Mouse (Mus musculus): Measurements from ENCODE around the gene Klhl11. TPM values are rescaled to one million over a fixed set of nuclear protein-coding genes. Genes with fewer than 3 reads are reported as not detected.
A peak's percentile ranks its signal among the peaks of the same experiment; 100 is the strongest.

Gene Klhl11
- polyA plus RNA-seq, 1 experiment from 2014 or later = 12.6 TPM

- Histone ChIP-seq H3K4me3 (no peak overlapping the region), H3K4me2 (replicated peaks) (no peak overlapping the region), H3K27ac (no peak overlapping the region), H3K9me3 (no peaks in the 10 kb centered on the region), H3K9ac (no peak overlapping the region), H3K4me1 (no peaks in the 10 kb centered on the region), H3K36me3 (peaks cover 90% of the 10 kb centered on the region), H3K27me3 (no peaks in the 10 kb centered on the region)
- ATAC-seq (ENCODE audit: low FRiP score, low read depth) = no peak
- WGBS = 87% methylated on average over 3 of the region's 3 CpGs
These were observed 45.7 kb downstream of the Klhl11 start for GRCm38 (mm10) chr11:100426820-100427219.

GRCm38 (mm10) chr11:100425851-100426250 lies 46.7 kb downstream of the Klhl11 start:
- Histone ChIP-seq H3K4me1 (no peaks in the 10 kb centered on the region), H3K9me3 (no peaks in the 10 kb centered on the region), H3K27me3 (no peaks in the 10 kb centered on the region), H3K4me3 (no peak overlapping the region), H3K27ac (peak overlapping the region; percentile 8; the same call in 1 of the 2 replicates), H3K4me2 (replicated peaks) (no peak overlapping the region), H3K36me3 (peaks cover 92% of the 10 kb centered on the region), H3K9ac (no peak overlapping the region)
- 27% methylated on average over 7 of the region's 7 CpGs for WGBS
- ATAC-seq (ENCODE audit: low FRiP score, low read depth) = no peak

GRCm38 (mm10) chr11:100423836-100424235 lies 48.7 kb downstream of the Klhl11 start:
- WGBS = 92% methylated on average over 7 of the region's 7 CpGs
- no peak overlapping the region for H3K4me2 ChIP-seq (replicated peaks)
- H3K4me1 ChIP-seq = no peaks in the 10 kb centered on the region
- H3K27ac ChIP-seq = no peak overlapping the region
- H3K27me3 ChIP-seq = no peaks in the 10 kb centered on the region
- H3K9me3 ChIP-seq = no peaks in the 10 kb centered on the region
- ATAC-seq (ENCODE audit: low FRiP score, low read depth) = no peak
- no peak overlapping the region for H3K4me3 ChIP-seq
- peaks cover 87% of the 10 kb centered on the region for H3K36me3 ChIP-seq
- 0 out of 2 replicates have a peak overlapping the region, but pooled peaks have one; percentile 19 for H3K9ac ChIP-seq

GRCm38 (mm10) chr11:100421537-100421936 lies 51.0 kb downstream of the Klhl11 start:
- no peak overlapping the region for H3K4me3 ChIP-seq
- no peak for ATAC-seq (ENCODE audit: low FRiP score, low read depth)
- no peak overlapping the region for H3K9ac ChIP-seq
- H3K4me2 ChIP-seq (replicated peaks) = no peak overlapping the region
- H3K36me3 ChIP-seq = peaks cover 73% of the 10 kb centered on the region
- no peaks in the 10 kb centered on the region for H3K27me3 ChIP-seq
- no peaks in the 10 kb centered on the region for H3K9me3 ChIP-seq
- H3K4me1 ChIP-seq = peaks cover 11% of the 10 kb centered on the region
- WGBS = 86% methylated on average over 8 of the region's 8 CpGs
- H3K27ac ChIP-seq = no peak overlapping the region

GRCm38 (mm10) chr11:100414914-100415822 lies 57.4 kb downstream of the Klhl11 start, which contains the start of gene Fkbp10:
Gene Fkbp10, plus strand, starts transcription at chr11:100415697.
- H3K4me1 ChIP-seq = peaks cover 42% of the 10 kb centered on the region
- peak; percentile 62 for ATAC-seq (ENCODE audit: low FRiP score, low read depth)
- H3K27me3 ChIP-seq = no peaks in the 10 kb centered on the region
- peak within 1 kb of the TSS; percentile 98 for H3K27ac ChIP-seq
- peak within 1 kb of the TSS; percentile 80 for H3K4me3 ChIP-seq
- WGBS = under 1% methylated on average over 31 of the region's 31 CpGs
- H3K4me2 ChIP-seq (replicated peaks) = peak within 1 kb of the TSS; percentile 89
- H3K9ac ChIP-seq = peak within 1 kb of the TSS; percentile 85
- no peaks in the 10 kb centered on the region for H3K9me3 ChIP-seq
- peaks cover 31% of the 10 kb centered on the region for H3K36me3 ChIP-seq

- peak within 1 kb of the TSS; percentile 89 for H3K4me2 ChIP-seq (replicated peaks)
- no peaks in the 10 kb centered on the region for H3K27me3 ChIP-seq
- peaks cover 35% of the 10 kb centered on the region for H3K36me3 ChIP-seq
- peak within 1 kb of the TSS; percentile 85 for H3K9ac ChIP-seq
- H3K4me3 ChIP-seq = peak within 1 kb of the TSS; percentile 80
- H3K27ac ChIP-seq = peak within 1 kb of the TSS; percentile 98
- no peaks in the 10 kb centered on the region for H3K9me3 ChIP-seq
- H3K4me1 ChIP-seq = peaks cover 42% of the 10 kb centered on the region
- ATAC-seq (ENCODE audit: low FRiP score, low read depth) = peak; percentile 96
- WGBS = under 1% methylated on average over 93 of the region's 93 CpGs
These were observed 58.3 kb downstream of the Klhl11 start, which contains the start of gene P3h4 for GRCm38 (mm10) chr11:100414021-100414913. Gene P3h4, minus strand, starts transcription at chr11:100414836.

GRCm38 (mm10) chr11:100413541-100413940 lies 59.0 kb downstream of the Klhl11 start:
- no peaks in the 10 kb centered on the region for H3K27me3 ChIP-seq
- H3K4me3 ChIP-seq = peak overlapping the region; percentile 80
- peaks cover 42% of the 10 kb centered on the region for H3K4me1 ChIP-seq
- H3K27ac ChIP-seq = peak overlapping the region; percentile 98; the same call in 1 of the 2 replicates
- 52% methylated on average over 11 of the region's 11 CpGs for WGBS
- peak overlapping the region; percentile 89 for H3K4me2 ChIP-seq (replicated peaks)
- peak overlapping the region; percentile 85 for H3K9ac ChIP-seq
- no peaks in the 10 kb centered on the region for H3K9me3 ChIP-seq
- peaks cover 38% of the 10 kb centered on the region for H3K36me3 ChIP-seq
- no peak for ATAC-seq (ENCODE audit: low FRiP score, low read depth)

Small RNA genes within 50 kb of the gene (microRNA-seq; reads per million reads assigned to microRNA genes)
- gene Gm27374 (not detected), gene Mir7116 (not detected)

Other genes starting within 250 kb of the Klhl11 start
- 0.13 and 0.19 TPM in 2 replicates for gene Krt16, start 223.8 kb downstream of the Klhl11 start, polyA plus RNA-seq (2015; fragmentation: Nextera tagmentation; extraction: Ambion mirVana)
- 43.9 and 52.1 TPM in 2 replicates for gene Krt17, start 211.7 kb downstream of the Klhl11 start, polyA plus RNA-seq (2015; fragmentation: Nextera tagmentation; extraction: Ambion mirVana)
- gene Krt42, start 202.9 kb downstream of the Klhl11 start, polyA plus RNA-seq (2015; fragmentation: Nextera tagmentation; extraction: Ambion mirVana) = not detected in 2 replicates
- gene Eif1, start 152.9 kb downstream of the Klhl11 start, polyA plus RNA-seq (2015; fragmentation: Nextera tagmentation; extraction: Ambion mirVana) = 1,631 and 1,669 TPM in 2 replicates
- not detected in 2 replicates for gene Gast, start 138.3 kb downstream of the Klhl11 start, polyA plus RNA-seq (2015; fragmentation: Nextera tagmentation; extraction: Ambion mirVana)
- gene Hap1, start 116.6 kb downstream of the Klhl11 start, polyA plus RNA-seq (2015; fragmentation: Nextera tagmentation; extraction: Ambion mirVana) = 2.8 and 3.2 TPM in 2 replicates
- 62.7 and 73.6 TPM in 2 replicates for gene Jup, start 75.0 kb downstream of the Klhl11 start, polyA plus RNA-seq (2015; fragmentation: Nextera tagmentation; extraction: Ambion mirVana)
- 77.1 and 81.9 TPM in 2 replicates for gene P3h4, start 57.9 kb downstream of the Klhl11 start, polyA plus RNA-seq (2015; fragmentation: Nextera tagmentation; extraction: Ambion mirVana)
- 169 and 170 TPM in 2 replicates for gene Fkbp10, start 57.0 kb downstream of the Klhl11 start, polyA plus RNA-seq (2015; fragmentation: Nextera tagmentation; extraction: Ambion mirVana)
- gene Nt5c3b, start 30.9 kb downstream of the Klhl11 start, polyA plus RNA-seq (2015; fragmentation: Nextera tagmentation; extraction: Ambion mirVana) = 176 and 181 TPM in 2 replicates
- 1.0 and 1.6 TPM in 2 replicates for gene Klhl10, start 30.8 kb downstream of the Klhl11 start, polyA plus RNA-seq (2015; fragmentation: Nextera tagmentation; extraction: Ambion mirVana)
- gene Acly, start 55.3 kb upstream of the Klhl11 start, polyA plus RNA-seq (2015; fragmentation: Nextera tagmentation; extraction: Ambion mirVana) = 139 and 160 TPM in 2 replicates
- 0.61 and 0.69 TPM in 2 replicates for gene Ttc25, start 72.9 kb upstream of the Klhl11 start, polyA plus RNA-seq (2015; fragmentation: Nextera tagmentation; extraction: Ambion mirVana)
- 31.7 and 33.2 TPM in 2 replicates for gene Cnp, start 102.2 kb upstream of the Klhl11 start, polyA plus RNA-seq (2015; fragmentation: Nextera tagmentation; extraction: Ambion mirVana)
- gene Nkiras2, start 146.5 kb upstream of the Klhl11 start, polyA plus RNA-seq (2015; fragmentation: Nextera tagmentation; extraction: Ambion mirVana) = 81.6 and 84.1 TPM in 2 replicates
- gene Dnajc7, start 147.4 kb upstream of the Klhl11 start, polyA plus RNA-seq (2015; fragmentation: Nextera tagmentation; extraction: Ambion mirVana) = 280 and 283 TPM in 2 replicates
- gene Zfp385c, start 219.7 kb upstream of the Klhl11 start, polyA plus RNA-seq (2015; fragmentation: Nextera tagmentation; extraction: Ambion mirVana) = 0.75 and 1.1 TPM in 2 replicates
- gene Dhx58, start 231.5 kb upstream of the Klhl11 start, polyA plus RNA-seq (2015; fragmentation: Nextera tagmentation; extraction: Ambion mirVana) = 2.9 and 3.7 TPM in 2 replicates
- gene Kat2a, start 239.7 kb upstream of the Klhl11 start, polyA plus RNA-seq (2015; fragmentation: Nextera tagmentation; extraction: Ambion mirVana) = 53.6 and 53.8 TPM in 2 replicates
- 0.46 TPM in 1 of 2 replicates, not detected in the other for gene Hspb9, start 241.1 kb upstream of the Klhl11 start, polyA plus RNA-seq (2015; fragmentation: Nextera tagmentation; extraction: Ambion mirVana)

All from limb, embryonic 13.5 days (tissue).